ENCODE assay signal across 9 mouse cellular contexts in the genomic region with DNA sequence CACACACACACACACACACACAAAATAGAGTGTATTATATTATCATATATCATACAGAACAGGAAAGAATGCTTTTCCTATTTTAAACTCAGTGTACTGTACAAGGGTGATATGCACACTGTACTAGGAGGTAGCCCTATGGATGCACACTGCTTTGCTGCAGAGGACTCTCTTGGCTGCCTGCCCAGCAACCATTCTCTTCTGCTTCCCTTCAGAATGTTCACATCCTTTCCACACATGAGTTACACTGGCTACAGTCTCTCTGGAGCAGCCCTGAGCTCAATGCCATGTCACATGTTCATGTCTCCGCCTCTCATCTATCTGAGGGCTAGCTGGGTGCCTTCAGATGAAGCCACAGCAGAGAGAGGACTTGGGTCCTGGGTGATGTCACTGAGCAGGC.
DNase-seq lines count a peak whose midpoint lies in the region; ATAC-seq lines count a peak whose summit lies in the region.
"Had no signal": no experiment of that assay in that cellular context is flagged by ENCODE, and none has a peak within 500 bp of the region (broad histone marks: within the 10 kb centered on the region; RNA-seq: fewer than 3 reads in every experiment).

No protein-coding gene starts in this region.

- no peaks in the 10 kb centered on the region for H3K36me3 ChIP-seq in hindbrain, embryonic 14.5 days (replicated peaks; ENCODE audit: control insufficient read depth, insufficient read depth)
- H3K36me3 ChIP-seq in hindbrain, embryonic 10.5 days = no peaks in the 10 kb centered on the region
- no peaks in the 10 kb centered on the region for H3K36me3 ChIP-seq in midbrain, embryonic 15.5 days (replicated peaks)
- H3K36me3 ChIP-seq in midbrain, embryonic 10.5 days = no peaks in the 10 kb centered on the region
- no peaks in the 10 kb centered on the region for H3K36me3 ChIP-seq in intestine, embryonic 14.5 days (ENCODE audit: control insufficient read depth, insufficient read depth, low read length)

- DNase-seq in hindbrain, embryonic 14.5 days (ENCODE audit: low spot score) = no peak
- DNase-seq in hindbrain, embryonic 10.5 days (ENCODE audit: low spot score) = no peak
- no peak for DNase-seq in midbrain, embryonic 10.5 days (ENCODE audit: low spot score)
- DNase-seq in intestine, embryonic 14.5 days (ENCODE audit: low spot score) = peak; percentile 72
- no peak for DNase-seq in spleen, postnatal 10 days (ENCODE audit: low spot score in 2 of 2)
- DNase-seq: adrenal gland, postnatal 25 days; cerebellum, postnatal 36 days had no signal

- no peak overlapping the region for H3K4me3 ChIP-seq in hindbrain, embryonic 14.5 days (replicated peaks; ENCODE audit: low read length)
- H3K4me3 ChIP-seq in hindbrain, embryonic 10.5 days = no peak overlapping the region
- H3K4me3 ChIP-seq in midbrain, embryonic 15.5 days = no peak overlapping the region
- H3K4me3 ChIP-seq in midbrain, embryonic 10.5 days = no peak overlapping the region
- H3K4me3 ChIP-seq in intestine, embryonic 14.5 days (ENCODE audit: low read depth, low read length) = no peak overlapping the region

- H3K4me1 ChIP-seq in hindbrain, embryonic 14.5 days (replicated peaks; ENCODE audit: control insufficient read depth, insufficient read depth, low read length) = no peaks in the 10 kb centered on the region
- no peaks in the 10 kb centered on the region for H3K4me1 ChIP-seq in hindbrain, embryonic 10.5 days (replicated peaks)
- H3K4me1 ChIP-seq in midbrain, embryonic 15.5 days = no peaks in the 10 kb centered on the region
- no peaks in the 10 kb centered on the region for H3K4me1 ChIP-seq in midbrain, embryonic 10.5 days
- no peaks in the 10 kb centered on the region; the same call in 1 of the 2 replicates for H3K4me1 ChIP-seq in intestine, embryonic 14.5 days (replicated peaks; ENCODE audit: control insufficient read depth, insufficient read depth, low read length)

- H3K27ac ChIP-seq in hindbrain, embryonic 14.5 days = no peak overlapping the region
- H3K27ac ChIP-seq in hindbrain, embryonic 10.5 days = no peak overlapping the region
- no peak overlapping the region for H3K27ac ChIP-seq in midbrain, embryonic 15.5 days
- no peak overlapping the region for H3K27ac ChIP-seq in midbrain, embryonic 10.5 days (replicated peaks)
- H3K27ac ChIP-seq in intestine, embryonic 14.5 days (ENCODE audit: low read depth) = peak overlapping the region; percentile 25; the same call in 1 of the 2 replicates

- H3K9ac ChIP-seq in hindbrain, embryonic 14.5 days = no peak overlapping the region
- no peak overlapping the region for H3K9ac ChIP-seq in midbrain, embryonic 15.5 days
- no peak overlapping the region for H3K9ac ChIP-seq in intestine, embryonic 14.5 days (ENCODE audit: low read length)

- no peaks in the 10 kb centered on the region for H3K27me3 ChIP-seq in hindbrain, embryonic 14.5 days (ENCODE audit: control insufficient read depth, insufficient read depth, low read length)
- no peaks in the 10 kb centered on the region for H3K27me3 ChIP-seq in hindbrain, embryonic 10.5 days (ENCODE audit: insufficient read depth, poor library complexity, severe bottlenecking)
- no peaks in the 10 kb centered on the region for H3K27me3 ChIP-seq in midbrain, embryonic 15.5 days (replicated peaks)
- no peaks in the 10 kb centered on the region for H3K27me3 ChIP-seq in midbrain, embryonic 10.5 days (ENCODE audit: low read depth, poor library complexity, severe bottlenecking)
- no peaks in the 10 kb centered on the region for H3K27me3 ChIP-seq in intestine, embryonic 14.5 days (replicated peaks; ENCODE audit: control insufficient read depth, insufficient read depth, low read length)

- peak; percentile 40; the same call in 1 of the 2 replicates for ATAC-seq in hindbrain, embryonic 14.5 days (ENCODE audit: low FRiP score)
- 0 out of 2 replicates have a peak, but pooled peaks have one; percentile 30 for ATAC-seq in midbrain, embryonic 15.5 days (replicated peaks)
- peak; percentile 77 for ATAC-seq in intestine, embryonic 14.5 days (replicated peaks; ENCODE audit: low FRiP score, low TSS enrichment, low read depth)
- 0 out of 2 replicates have a peak, but pooled peaks have one; percentile 28 for ATAC-seq in megakaryocyte-erythroid progenitor cell, adult 5-6 weeks (replicated peaks; ENCODE audit: low FRiP score, low TSS enrichment, poor library complexity, severe bottlenecking)

- 78% methylated on average over 1 of the region's 1 CpGs for WGBS in hindbrain, embryonic 14.5 days
- 88% methylated on average over 1 of the region's 1 CpGs for WGBS in hindbrain, embryonic 10.5 days
- WGBS in midbrain, embryonic 15.5 days = 75% methylated on average over 1 of the region's 1 CpGs
- 74% methylated on average over 1 of the region's 1 CpGs for WGBS in midbrain, embryonic 10.5 days
- 75% methylated on average over 1 of the region's 1 CpGs for WGBS in intestine, embryonic 14.5 days

- no peak overlapping the region for H3K4me2 ChIP-seq in hindbrain, embryonic 14.5 days (replicated peaks)
- no peak overlapping the region for H3K4me2 ChIP-seq in midbrain, embryonic 15.5 days
- no peak overlapping the region for H3K4me2 ChIP-seq in intestine, embryonic 14.5 days (ENCODE audit: low read length)

- H3K9me3 ChIP-seq in hindbrain, embryonic 14.5 days (ENCODE audit: control insufficient read depth, low read length) = no peaks in the 10 kb centered on the region
- H3K9me3 ChIP-seq in hindbrain, embryonic 10.5 days = no peaks in the 10 kb centered on the region
- no peaks in the 10 kb centered on the region for H3K9me3 ChIP-seq in midbrain, embryonic 15.5 days
- no peaks in the 10 kb centered on the region for H3K9me3 ChIP-seq in midbrain, embryonic 10.5 days (replicated peaks)
- H3K9me3 ChIP-seq in intestine, embryonic 14.5 days (ENCODE audit: control insufficient read depth, low read length) = no peaks in the 10 kb centered on the region
